Mouse (Mus musculus) liver, embryonic 11.5 days (tissue): ENCODE measurements around the gene Zfp418. TPM values are rescaled to one million over a fixed set of nuclear protein-coding genes. Genes with fewer than 3 reads are reported as not detected.
A peak's percentile ranks its signal among the peaks of the same experiment; 100 is the strongest.
"Not testable (repeated sequence)": the region's sequence is repeated elsewhere in the genome, so short reads cannot be mapped to it uniquely, and the experiment has no call there.

Source experiments
- ATAC-seq: fragments of 200-750 bp; cut with Nextera tagmentation; replicated peaks from 2 replicates; pipeline ENCODE4 v1.8.0; 2017; ENCODE audit warnings: moderate number of reproducible peaks, mild to moderate bottlenecking, moderate TSS enrichment, moderate library complexity; ENCODE audit not compliant: low FRiP score
- DNase-seq: peaks from one replicate; pipeline ENCODE4 v3.0.0-alpha.2; 2017; ENCODE audit warnings: low spot score
- H3K27ac ChIP-seq: fragments of 300-500 bp; sonication (generic); 2 replicates; pipeline ENCODE4 v1.5.1; 2014; ENCODE audit warnings: mild to moderate bottlenecking, low read depth, low read length, control low read depth
- H3K27me3 ChIP-seq: fragments of 300-500 bp; sonication (generic); replicated peaks from 2 replicates; pipeline ENCODE4 v1.6.1; 2014; ENCODE audit warnings: low read length, mixed read lengths; ENCODE audit not compliant: control insufficient read depth, insufficient read depth
- H3K36me3 ChIP-seq: fragments of 300-500 bp; sonication (generic); 2 replicates; pipeline ENCODE4 v1.6.1; 2014; ENCODE audit warnings: mild to moderate bottlenecking, low read length, moderate library complexity, mixed read lengths; ENCODE audit not compliant: control insufficient read depth, insufficient read depth
- H3K4me1 ChIP-seq: fragments of 300-500 bp; sonication (generic); replicated peaks from 2 replicates; pipeline ENCODE4 v1.6.1; 2014; ENCODE audit warnings: low read length, mixed read lengths; ENCODE audit not compliant: control insufficient read depth, insufficient read depth
- H3K4me2 ChIP-seq: fragments of 300-500 bp; sonication (generic); 2 replicates; pipeline ENCODE4 v1.6.1; 2014; ENCODE audit warnings: mild to moderate bottlenecking, control low read depth, moderate library complexity
- H3K4me3 ChIP-seq: fragments of 300-500 bp; sonication (generic); 2 replicates; pipeline ENCODE4 v1.5.1; 2014; ENCODE audit warnings: low read depth, low read length, control low read depth
- H3K9ac ChIP-seq: fragments of 300-500 bp; sonication (generic); 2 replicates; pipeline ENCODE4 v1.6.1; 2014; ENCODE audit warnings: low read depth, low read length, control low read depth
- H3K9me3 ChIP-seq: fragments of 300-500 bp; sonication (generic); 2 replicates; pipeline ENCODE4 v1.6.1; 2016; ENCODE audit warnings: low read length, inconsistent platforms, mixed read lengths; ENCODE audit not compliant: control insufficient read depth
- WGBS: fragments of 180-500 bp; shearing (Covaris S2); extraction: QIAGEN DNeasy Blood & Tissue Kit; methylation state at CpG from one replicate; pipeline ENCODE4 v1.1.7; 2014; 5-methylcytosine and 5-hydroxymethylcytosine counted together
- polyA plus RNA-seq: library from polyadenylated mRNA; unstranded; fragments of >200 nt; fragmentation: Nextera tagmentation; extraction: Ambion mirVana; gene quantifications from 2 replicates; pipeline ENCODE4 v1.2.1, GENCODE M21; 2014

Zfp418 gene
- polyA plus RNA-seq = 0.93 and 1.3 TPM in 2 replicates

GRCm38 (mm10) chr7:7171227-7172147 lies at the start of gene Zfp418:
Gene Zfp418 (plus strand): TSS chr7:7171330.
- no peak within 1 kb of the TSS; the same call in 1 of the 2 replicates for H3K27ac ChIP-seq
- H3K4me1 ChIP-seq = peaks cover 5% of the 10 kb centered on the region
- no peaks in the 10 kb centered on the region for H3K9me3 ChIP-seq
- H3K36me3 ChIP-seq = no peaks in the 10 kb centered on the region
- H3K4me2 ChIP-seq = peak within 1 kb of the TSS; percentile 86
- DNase-seq (peak; percentile 49), ATAC-seq (peak; percentile 96)
- H3K27me3 ChIP-seq = no peaks in the 10 kb centered on the region
- H3K4me3 ChIP-seq = peak within 1 kb of the TSS; percentile 75
- peak within 1 kb of the TSS; percentile 71 for H3K9ac ChIP-seq
- WGBS = 3% methylated on average over 26 of the region's 26 CpGs

GRCm38 (mm10) chr7:7121602-7121980 lies 49.5 kb upstream of the Zfp418 start:
- H3K4me1 ChIP-seq = no peaks in the 10 kb centered on the region; the same call in 1 of the 2 replicates
- H3K27ac ChIP-seq = no peak overlapping the region
- WGBS = 47% methylated on average over 6 of the region's 6 CpGs
- ATAC-seq (peak; percentile 12; the same call in 1 of the 2 replicates), DNase-seq (no peak)
- no peaks in the 10 kb centered on the region for H3K9me3 ChIP-seq
- H3K36me3 ChIP-seq = peaks cover 7% of the 10 kb centered on the region; the same call in 1 of the 2 replicates
- H3K4me3 ChIP-seq = peak overlapping the region; percentile 66
- peak overlapping the region; percentile 65 for H3K4me2 ChIP-seq
- H3K9ac ChIP-seq = no peak overlapping the region; the same call in 1 of the 2 replicates
- H3K27me3 ChIP-seq = no peaks in the 10 kb centered on the region

- ATAC-seq, H3K27me3 ChIP-seq, H3K4me2 ChIP-seq, H3K4me3 ChIP-seq, H3K4me1 ChIP-seq, H3K9ac ChIP-seq, H3K36me3 ChIP-seq, H3K27ac ChIP-seq, DNase-seq, H3K9me3 ChIP-seq: not testable (repeated sequence)
- WGBS = 86% methylated on average over 14 of the region's 15 CpGs
Observed at GRCm38 (mm10) chr7:7130491-7131124, 40.5 kb upstream of the Zfp418 start.

- WGBS = 70% methylated on average over 8 of the region's 8 CpGs
- H3K27ac ChIP-seq = no peak overlapping the region
- 0 out of 2 replicates have a peak, but pooled peaks cover 3% of the 10 kb centered on the region for H3K4me1 ChIP-seq
- H3K27me3 ChIP-seq = no peaks in the 10 kb centered on the region
- no peaks in the 10 kb centered on the region for H3K9me3 ChIP-seq
- H3K4me2 ChIP-seq = no peak overlapping the region
- ATAC-seq (no peak), DNase-seq (no peak)
- no peak overlapping the region for H3K4me3 ChIP-seq
- H3K9ac ChIP-seq = no peak overlapping the region
- H3K36me3 ChIP-seq = no peaks in the 10 kb centered on the region
Observed at GRCm38 (mm10) chr7:7132751-7133150, 38.4 kb upstream of the Zfp418 start.

- ATAC-seq = peak; percentile 91
Observed at GRCm38 (mm10) chr7:7136379-7136866, 34.7 kb upstream of the Zfp418 start, which contains the start of gene Zfp773. Gene Zfp773 (minus strand): TSS chr7:7136755.

GRCm38 (mm10) chr7:7144215-7144614 lies 26.9 kb upstream of the Zfp418 start:
- H3K9ac ChIP-seq = no peak overlapping the region
- no peaks in the 10 kb centered on the region for H3K4me1 ChIP-seq
- no peak overlapping the region for H3K27ac ChIP-seq
- WGBS = 91% methylated on average over 1 of the region's 1 CpGs
- no peaks in the 10 kb centered on the region for H3K9me3 ChIP-seq
- no peak for ATAC-seq
- no peaks in the 10 kb centered on the region for H3K36me3 ChIP-seq
- H3K4me3 ChIP-seq = no peak overlapping the region
- H3K27me3 ChIP-seq = no peaks in the 10 kb centered on the region
- H3K4me2 ChIP-seq = no peak overlapping the region
- no peak for DNase-seq

More at GRCm38 (mm10) chr7:7136379-7136866, 34.7 kb upstream of the Zfp418 start, which contains the start of gene Zfp773:
- Histone ChIP-seq H3K27me3 (no peaks in the 10 kb centered on the region), H3K4me2 (peak within 1 kb of the TSS; percentile 59), H3K36me3 (no peaks in the 10 kb centered on the region), H3K4me1 (0 out of 2 replicates have a peak, but pooled peaks cover 3% of the 10 kb centered on the region), H3K27ac (no peak within 1 kb of the TSS), H3K4me3 (peak within 1 kb of the TSS; percentile 52), H3K9ac (peak within 1 kb of the TSS; percentile 51), H3K9me3 (no peaks in the 10 kb centered on the region)
- WGBS = 8% methylated on average over 16 of the region's 16 CpGs
- DNase-seq = peak; percentile 67

GRCm38 (mm10) chr7:7145991-7146608 lies 25.0 kb upstream of the Zfp418 start:
- H3K4me1 ChIP-seq = no peaks in the 10 kb centered on the region

GRCm38 (mm10) chr7:7185897-7186296 lies 14.8 kb downstream of the Zfp418 start:
- Histone ChIP-seq H3K36me3 (peaks cover 7% of the 10 kb centered on the region), H3K4me2 (no peak overlapping the region), H3K9ac (no peak overlapping the region), H3K9me3 (no peaks in the 10 kb centered on the region), H3K4me3 (no peak overlapping the region), H3K27me3 (no peaks in the 10 kb centered on the region), H3K27ac (no peak overlapping the region), H3K4me1 (no peaks in the 10 kb centered on the region)
- no peak for DNase-seq
- WGBS = 86% methylated on average over 1 of the region's 1 CpGs
- no peak for ATAC-seq

More at GRCm38 (mm10) chr7:7145991-7146608, 25.0 kb upstream of the Zfp418 start:
- no peak overlapping the region for H3K9ac ChIP-seq
- H3K9me3 ChIP-seq = no peaks in the 10 kb centered on the region
- no peaks in the 10 kb centered on the region for H3K27me3 ChIP-seq
- 85% methylated on average over 15 of the region's 15 CpGs for whole genome bisulfite sequencing
- no peak overlapping the region for H3K27ac ChIP-seq
- ATAC-seq = no peak
- H3K36me3 ChIP-seq = no peaks in the 10 kb centered on the region
- no peak for DNase-seq
- no peak overlapping the region for H3K4me3 ChIP-seq
- H3K4me2 ChIP-seq = no peak overlapping the region
